Mouse (Mus musculus): ENCODE results near the gene Inpp4a. TPM values are rescaled to one million over a fixed set of nuclear protein-coding genes. Genes with fewer than 3 reads are reported as not detected.

Inpp4a gene
- polyA plus RNA-seq, 1 experiment from 2014 or later, result 12.6 TPM

- H3K4me1 ChIP-seq (ENCODE audit: control insufficient read depth, insufficient read depth, low read length), result peaks cover 6% of the 10 kb centered on the region
- WGBS, result 38% methylated on average over 1 of the region's 1 CpGs
- ATAC-seq (ENCODE audit: insufficient number of reproducible peaks, low FRiP score, low TSS enrichment, low read depth), result no peak
- no peak for DNase-seq (ENCODE audit: low spot score)
- H3K9me3 ChIP-seq (ENCODE audit: control insufficient read depth, low read length), result no peaks in the 10 kb centered on the region
- H3K27me3 ChIP-seq (ENCODE audit: control insufficient read depth, insufficient read depth, low read length), result no peaks in the 10 kb centered on the region
- no peak overlapping the region for H3K4me3 ChIP-seq (ENCODE audit: low read depth, low read length)
- no peak overlapping the region for H3K4me2 ChIP-seq (ENCODE audit: low read depth, severe bottlenecking)
- H3K9ac ChIP-seq (ENCODE audit: low read length), result no peak overlapping the region
- no peak overlapping the region for H3K27ac ChIP-seq (replicated peaks; ENCODE audit: low read depth, low read length)
- H3K36me3 ChIP-seq (ENCODE audit: control insufficient read depth, insufficient read depth, low read length), result no peaks in the 10 kb centered on the region
Observed at GRCm38 (mm10) chr1:37296414-37296813, 3.3 kb upstream of the Inpp4a start.

- H3K27ac ChIP-seq (replicated peaks; ENCODE audit: low read depth, low read length), result no peak overlapping the region
- H3K4me2 ChIP-seq (ENCODE audit: low read depth, severe bottlenecking), result no peak overlapping the region
- H3K4me1 ChIP-seq (ENCODE audit: control insufficient read depth, insufficient read depth, low read length), result peaks cover 6% of the 10 kb centered on the region
- 76% methylated on average over 2 of the region's 2 CpGs for WGBS
- H3K9ac ChIP-seq (ENCODE audit: low read length), result no peak overlapping the region
- H3K9me3 ChIP-seq (ENCODE audit: control insufficient read depth, low read length), result no peaks in the 10 kb centered on the region
- DNase-seq (ENCODE audit: low spot score) (no peak), ATAC-seq (ENCODE audit: insufficient number of reproducible peaks, low FRiP score, low TSS enrichment, low read depth) (no peak)
- H3K27me3 ChIP-seq (ENCODE audit: control insufficient read depth, insufficient read depth, low read length), result no peaks in the 10 kb centered on the region
- H3K36me3 ChIP-seq (ENCODE audit: control insufficient read depth, insufficient read depth, low read length), result no peaks in the 10 kb centered on the region
- no peak overlapping the region for H3K4me3 ChIP-seq (ENCODE audit: low read depth, low read length)
Observed at GRCm38 (mm10) chr1:37298904-37299303, 761 bp upstream of the Inpp4a start.

DNA sequence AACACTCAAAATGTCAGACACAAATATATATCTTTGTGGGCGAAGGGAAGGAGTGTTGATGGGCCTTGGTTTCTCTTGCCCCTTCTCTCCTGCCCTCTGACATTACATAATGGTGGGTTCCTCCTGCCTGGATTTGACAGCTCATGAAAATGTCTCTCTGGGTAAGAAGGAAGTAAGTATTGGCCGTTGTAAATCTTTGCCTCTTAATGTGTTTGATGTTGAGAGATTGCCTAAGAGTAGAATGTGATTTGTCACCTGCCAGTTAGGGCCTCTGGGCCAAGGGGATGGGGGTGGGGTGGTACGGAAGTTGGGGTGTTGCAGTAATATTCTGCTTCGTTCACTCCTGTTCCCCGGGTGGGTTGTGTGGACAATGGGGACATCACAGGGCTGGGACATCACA is 985 bp downstream of the Inpp4a start:
- Histone ChIP-seq H3K9ac (ENCODE audit: low read length) (peak overlapping the region; percentile 72), H3K27me3 (ENCODE audit: control insufficient read depth, insufficient read depth, low read length) (no peaks in the 10 kb centered on the region), H3K4me3 (ENCODE audit: low read depth, low read length) (peak overlapping the region; percentile 93), H3K27ac (replicated peaks; ENCODE audit: low read depth, low read length) (no peak overlapping the region), H3K9me3 (ENCODE audit: control insufficient read depth, low read length) (no peaks in the 10 kb centered on the region), H3K36me3 (ENCODE audit: control insufficient read depth, insufficient read depth, low read length) (no peaks in the 10 kb centered on the region), H3K4me1 (ENCODE audit: control insufficient read depth, insufficient read depth, low read length) (peaks cover 6% of the 10 kb centered on the region), H3K4me2 (ENCODE audit: low read depth, severe bottlenecking) (peak overlapping the region; percentile 80)
- ATAC-seq (ENCODE audit: insufficient number of reproducible peaks, low FRiP score, low TSS enrichment, low read depth) (no peak), DNase-seq (ENCODE audit: low spot score) (no peak)
- WGBS, result 21% methylated on average over 5 of the region's 5 CpGs

GRCm38 (mm10) chr1:37302801-37303200 is 3.1 kb downstream of the Inpp4a start:
- no peak for DNase-seq (ENCODE audit: low spot score)
- H3K4me3 ChIP-seq (ENCODE audit: low read depth, low read length), result no peak overlapping the region
- H3K4me2 ChIP-seq (ENCODE audit: low read depth, severe bottlenecking), result no peak overlapping the region
- no peak overlapping the region for H3K9ac ChIP-seq (ENCODE audit: low read length)
- H3K36me3 ChIP-seq (ENCODE audit: control insufficient read depth, insufficient read depth, low read length), result no peaks in the 10 kb centered on the region
- no peak for ATAC-seq (ENCODE audit: insufficient number of reproducible peaks, low FRiP score, low TSS enrichment, low read depth)
- no peaks in the 10 kb centered on the region for H3K9me3 ChIP-seq (ENCODE audit: control insufficient read depth, low read length)
- no peak overlapping the region for H3K27ac ChIP-seq (replicated peaks; ENCODE audit: low read depth, low read length)
- peaks cover 6% of the 10 kb centered on the region for H3K4me1 ChIP-seq (ENCODE audit: control insufficient read depth, insufficient read depth, low read length)
- no peaks in the 10 kb centered on the region for H3K27me3 ChIP-seq (ENCODE audit: control insufficient read depth, insufficient read depth, low read length)
- WGBS, result 63% methylated on average over 3 of the region's 3 CpGs

- Histone ChIP-seq H3K36me3 (ENCODE audit: control insufficient read depth, insufficient read depth, low read length) (no peaks in the 10 kb centered on the region), H3K9me3 (ENCODE audit: control insufficient read depth, low read length) (0 out of 2 replicates have a peak, but pooled peaks cover 2% of the 10 kb centered on the region), H3K9ac (ENCODE audit: low read length) (no peak overlapping the region), H3K27ac (replicated peaks; ENCODE audit: low read depth, low read length) (no peak overlapping the region), H3K27me3 (ENCODE audit: control insufficient read depth, insufficient read depth, low read length) (no peaks in the 10 kb centered on the region), H3K4me3 (ENCODE audit: low read depth, low read length) (no peak overlapping the region), H3K4me1 (ENCODE audit: control insufficient read depth, insufficient read depth, low read length) (peaks cover 2% of the 10 kb centered on the region), H3K4me2 (ENCODE audit: low read depth, severe bottlenecking) (no peak overlapping the region)
- no peak for DNase-seq (ENCODE audit: low spot score)
- 72% methylated on average over 9 of the region's 9 CpGs for WGBS
- no peak for ATAC-seq (ENCODE audit: insufficient number of reproducible peaks, low FRiP score, low TSS enrichment, low read depth)
Observed at GRCm38 (mm10) chr1:37305691-37306287, 6.1 kb downstream of the Inpp4a start.

DNA sequence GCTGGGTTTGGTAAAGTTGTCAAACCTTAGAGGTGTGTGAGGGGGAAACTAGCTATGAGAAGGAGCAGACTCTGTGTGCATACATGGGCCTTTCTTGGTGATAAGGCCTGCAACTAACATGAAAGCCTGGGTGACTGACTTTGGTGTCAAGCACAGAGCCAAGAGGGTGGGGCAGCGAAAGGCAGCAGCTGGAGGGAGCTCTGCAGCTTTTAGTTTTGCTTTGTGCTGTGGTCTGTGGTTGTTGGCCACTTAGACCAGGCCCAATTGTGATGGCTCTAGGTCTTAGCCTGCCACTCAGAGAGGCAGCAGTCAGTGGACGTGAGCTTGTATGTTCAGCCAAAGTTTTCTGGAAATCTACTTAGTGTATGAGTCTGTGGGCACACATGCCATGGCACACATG is 7.9 kb downstream of the Inpp4a start:
- no peak overlapping the region for H3K27ac ChIP-seq (replicated peaks; ENCODE audit: low read depth, low read length)
- WGBS, result 96% methylated on average over 2 of the region's 2 CpGs
- H3K4me3 ChIP-seq (ENCODE audit: low read depth, low read length), result no peak overlapping the region
- no peak overlapping the region for H3K9ac ChIP-seq (ENCODE audit: low read length)
- ATAC-seq (ENCODE audit: insufficient number of reproducible peaks, low FRiP score, low TSS enrichment, low read depth), result no peak
- H3K9me3 ChIP-seq (ENCODE audit: control insufficient read depth, low read length), result 0 out of 2 replicates have a peak, but pooled peaks cover 2% of the 10 kb centered on the region
- H3K4me2 ChIP-seq (ENCODE audit: low read depth, severe bottlenecking), result no peak overlapping the region
- no peak for DNase-seq (ENCODE audit: low spot score)
- no peaks in the 10 kb centered on the region for H3K4me1 ChIP-seq (ENCODE audit: control insufficient read depth, insufficient read depth, low read length)
- H3K36me3 ChIP-seq (ENCODE audit: control insufficient read depth, insufficient read depth, low read length), result no peaks in the 10 kb centered on the region
- no peaks in the 10 kb centered on the region for H3K27me3 ChIP-seq (ENCODE audit: control insufficient read depth, insufficient read depth, low read length)

DNA sequence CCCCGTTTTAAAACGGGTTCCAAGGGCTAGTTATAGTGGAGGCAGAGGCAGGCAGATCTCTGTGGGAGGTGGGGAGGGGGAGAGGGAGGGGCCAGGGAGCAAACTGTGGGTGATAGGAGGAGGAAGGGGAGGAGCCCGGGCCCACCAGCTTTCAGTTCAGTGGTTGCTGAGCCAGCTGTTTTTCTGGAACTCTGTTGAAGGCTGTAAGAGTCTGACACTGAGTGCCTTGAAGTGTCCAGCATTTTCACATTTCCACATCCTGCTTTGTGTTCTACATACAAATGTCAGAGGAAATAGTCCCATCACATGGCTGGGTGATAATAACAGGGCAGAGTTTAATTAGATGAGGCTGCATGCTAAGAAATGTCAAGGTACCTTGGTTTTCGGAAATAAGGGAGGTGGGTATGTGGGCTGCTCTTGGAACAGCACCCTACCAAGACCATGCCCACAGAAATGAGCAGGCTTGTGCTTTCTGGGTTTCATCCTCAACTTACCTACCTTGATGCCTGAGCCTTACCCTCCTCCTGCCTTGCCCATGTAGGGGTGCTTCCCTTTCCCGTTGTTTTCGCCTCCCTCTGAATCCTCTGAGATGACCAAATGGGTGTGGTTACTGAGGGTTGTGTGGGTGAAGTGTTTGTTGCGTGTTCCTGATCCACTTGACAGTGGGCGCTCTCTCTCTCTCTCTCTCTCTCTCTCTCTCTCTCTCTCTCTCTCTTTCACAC is 8.5 kb downstream of the Inpp4a start:
- WGBS, result 84% methylated on average over 8 of the region's 8 CpGs
- no peak for DNase-seq (ENCODE audit: low spot score)
- ATAC-seq (ENCODE audit: insufficient number of reproducible peaks, low FRiP score, low TSS enrichment, low read depth), result no peak
- H3K27ac ChIP-seq (replicated peaks; ENCODE audit: low read depth, low read length), result no peak overlapping the region
- H3K4me3 ChIP-seq (ENCODE audit: low read depth, low read length), result no peak overlapping the region
- H3K36me3 ChIP-seq (ENCODE audit: control insufficient read depth, insufficient read depth, low read length), result no peaks in the 10 kb centered on the region
- no peak overlapping the region for H3K9ac ChIP-seq (ENCODE audit: low read length)
- no peaks in the 10 kb centered on the region for H3K4me1 ChIP-seq (ENCODE audit: control insufficient read depth, insufficient read depth, low read length)
- no peaks in the 10 kb centered on the region for H3K27me3 ChIP-seq (ENCODE audit: control insufficient read depth, insufficient read depth, low read length)
- no peak overlapping the region for H3K4me2 ChIP-seq (ENCODE audit: low read depth, severe bottlenecking)
- 0 out of 2 replicates have a peak, but pooled peaks cover 2% of the 10 kb centered on the region for H3K9me3 ChIP-seq (ENCODE audit: control insufficient read depth, low read length)

DNA sequence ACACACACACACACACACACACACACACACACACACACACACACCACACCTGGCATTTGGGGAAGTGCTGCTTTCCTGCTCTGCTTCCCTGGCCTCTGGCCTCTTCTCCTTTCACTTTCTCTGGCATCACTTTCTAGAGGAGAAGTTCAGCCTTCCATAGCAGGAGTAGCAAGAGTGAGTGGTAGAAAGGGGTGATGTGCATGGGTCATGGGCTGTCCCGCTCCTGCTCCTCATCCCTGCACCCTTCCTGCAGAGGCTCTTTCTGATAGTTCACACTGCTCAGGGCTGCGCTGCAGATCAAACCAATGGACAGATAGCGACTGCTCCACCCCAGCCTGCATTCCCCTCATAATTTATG is 9.1 kb downstream of the Inpp4a start:
- no peak for ATAC-seq (ENCODE audit: insufficient number of reproducible peaks, low FRiP score, low TSS enrichment, low read depth)

More for the DNA sequence above, 9.1 kb downstream of the Inpp4a start:
- no peaks in the 10 kb centered on the region for H3K27me3 ChIP-seq (ENCODE audit: control insufficient read depth, insufficient read depth, low read length)
- H3K27ac ChIP-seq (replicated peaks; ENCODE audit: low read depth, low read length), result no peak overlapping the region
- 70% methylated on average over 3 of the region's 3 CpGs for WGBS
- no peak overlapping the region for H3K9ac ChIP-seq (ENCODE audit: low read length)
- H3K4me2 ChIP-seq (ENCODE audit: low read depth, severe bottlenecking), result no peak overlapping the region
- DNase-seq (ENCODE audit: low spot score), result no peak
- no peaks in the 10 kb centered on the region for H3K4me1 ChIP-seq (ENCODE audit: control insufficient read depth, insufficient read depth, low read length)
- no peak overlapping the region for H3K4me3 ChIP-seq (ENCODE audit: low read depth, low read length)
- H3K9me3 ChIP-seq (ENCODE audit: control insufficient read depth, low read length), result 0 out of 2 replicates have a peak, but pooled peaks cover 2% of the 10 kb centered on the region
- H3K36me3 ChIP-seq (ENCODE audit: control insufficient read depth, insufficient read depth, low read length), result no peaks in the 10 kb centered on the region
